Mouse (Mus musculus): ENCODE measurements around the gene Dlg2. TPM values are rescaled to one million over a fixed set of nuclear protein-coding genes. Genes with fewer than 3 reads are reported as not detected.

Dlg2 gene
- total RNA-seq, 1 experiment from 2014 or later, result 2.2 TPM

- no peak for ATAC-seq (ENCODE audit: extremely low read depth, insufficient number of reproducible peaks, low FRiP score, poor library complexity, severe bottlenecking)
These were observed 1572.4 kb downstream of the Dlg2 start for GRCm38 (mm10) chr7:92048876-92049275.

GRCm38 (mm10) chr7:92066851-92067250 lies 1590.4 kb downstream of the Dlg2 start:
- no peak for ATAC-seq (ENCODE audit: extremely low read depth, insufficient number of reproducible peaks, low FRiP score, poor library complexity, severe bottlenecking)

DNA sequence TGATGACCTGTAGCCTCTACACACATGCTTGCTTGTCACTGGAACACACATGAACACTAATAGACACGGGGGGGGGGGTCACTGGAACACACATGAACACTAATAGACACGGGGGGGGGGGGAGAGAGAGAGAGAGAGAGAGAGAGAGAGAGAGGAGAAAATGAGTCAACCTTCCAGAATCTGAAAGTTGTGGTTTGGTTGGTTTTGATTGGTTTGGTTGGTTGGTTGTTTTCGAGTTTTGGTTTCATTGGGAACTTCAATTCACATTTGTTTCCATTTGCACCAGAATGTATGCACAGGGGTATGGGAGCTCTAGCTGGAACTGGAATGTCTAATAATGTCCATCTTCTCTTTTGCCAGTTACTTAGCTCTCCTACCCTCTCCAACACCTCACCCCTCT lies 1611.0 kb downstream of the Dlg2 start:
- ATAC-seq (ENCODE audit: extremely low read depth, insufficient number of reproducible peaks, low FRiP score, poor library complexity, severe bottlenecking), result no peak

DNA sequence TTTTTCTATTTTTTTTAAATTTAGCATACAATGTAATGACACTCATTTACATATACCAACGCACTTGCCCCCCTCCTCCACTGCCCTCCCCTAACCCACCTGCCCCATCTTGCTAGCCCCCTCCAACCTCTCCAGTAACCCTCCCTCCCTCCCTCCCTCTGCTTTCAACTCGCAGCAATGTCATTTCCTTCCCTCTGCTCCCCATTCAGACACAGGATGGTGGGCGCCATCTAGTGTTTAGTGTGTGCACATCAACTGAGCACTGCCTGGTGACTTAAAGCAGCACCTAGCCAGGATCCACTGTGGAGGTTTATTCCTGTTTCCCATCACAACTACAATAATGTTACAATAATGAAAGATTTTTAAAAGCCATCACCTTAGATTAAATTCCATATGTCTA lies 1617.4 kb downstream of the Dlg2 start:
- ATAC-seq (ENCODE audit: extremely low read depth, insufficient number of reproducible peaks, low FRiP score, poor library complexity, severe bottlenecking), result no peak

- ATAC-seq (ENCODE audit: extremely low read depth, insufficient number of reproducible peaks, low FRiP score, poor library complexity, severe bottlenecking), result no peak
These were observed 1618.7 kb downstream of the Dlg2 start for GRCm38 (mm10) chr7:92095198-92095597.

- ATAC-seq (ENCODE audit: extremely low read depth, insufficient number of reproducible peaks, low FRiP score, poor library complexity, severe bottlenecking), result no peak
These were observed 1624.4 kb downstream of the Dlg2 start for GRCm38 (mm10) chr7:92100847-92101246.

DNA sequence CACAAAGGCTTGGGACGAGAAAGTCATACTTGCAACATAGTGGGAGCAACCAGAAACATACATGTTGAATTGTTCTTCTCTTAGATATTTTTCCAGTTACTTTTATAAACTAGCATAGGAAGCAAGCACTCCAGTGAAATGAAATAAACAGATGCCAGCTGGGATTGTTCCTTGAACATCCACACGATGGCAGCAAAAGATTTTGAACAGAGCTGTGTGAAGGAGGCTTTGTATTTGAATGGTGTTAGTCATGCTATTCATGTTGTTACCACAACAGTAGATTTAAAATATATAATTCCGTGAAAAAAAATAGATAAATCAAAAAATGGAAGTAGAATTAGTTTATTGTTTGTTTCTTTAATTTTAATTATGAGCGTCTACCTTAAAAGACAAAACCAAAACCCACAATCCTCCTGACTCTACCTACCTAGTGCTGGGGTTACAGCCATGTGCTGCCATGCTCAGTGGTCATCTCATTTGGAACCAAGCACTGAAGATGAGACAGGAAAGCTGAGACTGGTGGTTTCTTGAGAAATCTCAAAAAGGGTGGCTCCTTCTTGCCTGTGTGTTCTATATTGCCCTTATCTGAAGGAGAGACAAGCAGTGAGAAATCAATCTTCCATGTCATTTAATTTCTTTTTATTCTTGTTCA lies 1626.5 kb downstream of the Dlg2 start:
- ATAC-seq (ENCODE audit: extremely low read depth, insufficient number of reproducible peaks, low FRiP score, poor library complexity, severe bottlenecking), result no peak

- ATAC-seq (ENCODE audit: extremely low read depth, insufficient number of reproducible peaks, low FRiP score, poor library complexity, severe bottlenecking), result no peak
These were observed 1629.0 kb downstream of the Dlg2 start for GRCm38 (mm10) chr7:92105477-92105876.

DNA sequence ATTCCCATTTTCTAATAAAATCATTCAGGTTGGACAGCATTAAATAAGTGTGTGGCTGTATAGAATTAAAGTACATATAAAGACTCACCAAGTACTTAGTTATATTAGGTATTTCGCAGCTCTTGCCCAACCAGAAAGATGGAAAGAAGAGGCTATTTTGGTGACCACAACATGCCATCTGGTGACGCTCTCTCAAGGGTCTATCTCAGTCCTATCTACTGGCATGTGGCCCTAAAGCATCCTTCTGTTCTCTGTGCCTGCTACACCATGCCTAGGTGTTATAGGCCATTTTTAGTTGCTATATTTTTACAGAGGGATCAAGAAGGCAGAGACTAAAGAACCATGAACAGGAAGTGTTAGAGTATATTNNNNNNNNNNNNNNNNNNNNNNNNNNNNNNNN lies 1629.5 kb downstream of the Dlg2 start:
- ATAC-seq (ENCODE audit: extremely low read depth, insufficient number of reproducible peaks, low FRiP score, poor library complexity, severe bottlenecking), result no peak

GRCm38 (mm10) chr7:92113065-92113464 lies 1636.6 kb downstream of the Dlg2 start:
- ATAC-seq (ENCODE audit: extremely low read depth, insufficient number of reproducible peaks, low FRiP score, poor library complexity, severe bottlenecking), result no peak

GRCm38 (mm10) chr7:92115237-92115871 lies 1638.9 kb downstream of the Dlg2 start:
- no peak for ATAC-seq (ENCODE audit: extremely low read depth, insufficient number of reproducible peaks, low FRiP score, poor library complexity, severe bottlenecking)

DNA sequence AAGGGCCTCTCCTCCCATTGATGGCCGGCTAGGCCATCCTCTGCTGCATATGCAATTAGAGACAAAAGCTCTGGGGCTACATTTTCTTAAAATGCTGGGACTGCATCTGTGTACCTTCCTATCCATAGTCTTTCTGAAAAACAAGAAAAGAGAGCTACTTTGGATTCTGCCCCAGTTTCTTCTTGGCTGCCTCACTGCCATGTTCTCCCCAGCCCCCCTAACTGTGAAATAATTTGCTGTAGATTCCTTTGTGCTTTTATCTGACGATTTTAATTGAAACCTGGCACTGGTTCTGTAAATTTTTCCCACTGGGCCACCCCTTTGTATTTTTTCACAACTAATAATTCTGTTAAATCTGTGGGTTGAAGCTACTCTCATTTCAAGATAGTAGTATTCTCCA lies 1646.8 kb downstream of the Dlg2 start:
- no peak for ATAC-seq (ENCODE audit: extremely low read depth, insufficient number of reproducible peaks, low FRiP score, poor library complexity, severe bottlenecking)

GRCm38 (mm10) chr7:92125886-92126285 lies 1649.4 kb downstream of the Dlg2 start:
- no peak for ATAC-seq (ENCODE audit: extremely low read depth, insufficient number of reproducible peaks, low FRiP score, poor library complexity, severe bottlenecking)

DNA sequence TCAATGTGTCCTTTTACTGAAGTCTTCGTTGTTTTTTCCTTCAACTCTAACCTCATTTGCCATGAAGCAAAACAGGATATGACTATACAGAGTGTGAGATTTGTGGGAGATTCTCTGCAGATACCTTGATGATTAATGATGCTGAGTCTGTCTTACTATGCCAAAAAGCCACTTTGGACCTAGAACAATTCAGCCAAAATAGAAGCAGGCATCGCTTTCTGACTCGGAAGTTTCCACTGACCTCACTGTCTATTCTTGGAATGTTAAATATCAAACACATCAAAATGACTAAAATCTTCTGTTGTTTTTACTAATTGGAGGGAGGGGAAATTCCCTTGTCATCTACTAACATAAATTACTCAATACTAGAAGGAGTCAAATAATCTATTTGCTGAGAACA lies 1657.8 kb downstream of the Dlg2 start:
- ATAC-seq (ENCODE audit: extremely low read depth, insufficient number of reproducible peaks, low FRiP score, poor library complexity, severe bottlenecking), result no peak

DNA sequence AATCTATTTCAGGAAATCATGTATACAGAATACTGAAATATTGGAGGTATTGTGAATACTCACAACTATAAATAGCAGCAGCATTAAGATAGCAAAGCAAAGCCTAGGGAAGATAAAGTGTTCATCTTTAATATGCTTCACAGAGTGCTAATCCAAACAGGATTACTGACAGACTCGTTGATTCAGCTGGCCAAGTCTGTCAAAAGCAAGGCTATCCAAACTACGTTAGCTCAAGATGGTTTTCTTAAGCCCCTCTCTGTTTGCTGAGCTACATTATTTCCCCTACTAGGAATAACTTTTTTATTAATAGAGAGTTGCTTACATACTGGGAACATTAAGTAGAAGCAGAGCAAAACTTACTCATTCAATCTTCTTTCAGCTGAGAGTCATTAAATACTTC lies 1659.2 kb downstream of the Dlg2 start:
- no peak for ATAC-seq (ENCODE audit: extremely low read depth, insufficient number of reproducible peaks, low FRiP score, poor library complexity, severe bottlenecking)

DNA sequence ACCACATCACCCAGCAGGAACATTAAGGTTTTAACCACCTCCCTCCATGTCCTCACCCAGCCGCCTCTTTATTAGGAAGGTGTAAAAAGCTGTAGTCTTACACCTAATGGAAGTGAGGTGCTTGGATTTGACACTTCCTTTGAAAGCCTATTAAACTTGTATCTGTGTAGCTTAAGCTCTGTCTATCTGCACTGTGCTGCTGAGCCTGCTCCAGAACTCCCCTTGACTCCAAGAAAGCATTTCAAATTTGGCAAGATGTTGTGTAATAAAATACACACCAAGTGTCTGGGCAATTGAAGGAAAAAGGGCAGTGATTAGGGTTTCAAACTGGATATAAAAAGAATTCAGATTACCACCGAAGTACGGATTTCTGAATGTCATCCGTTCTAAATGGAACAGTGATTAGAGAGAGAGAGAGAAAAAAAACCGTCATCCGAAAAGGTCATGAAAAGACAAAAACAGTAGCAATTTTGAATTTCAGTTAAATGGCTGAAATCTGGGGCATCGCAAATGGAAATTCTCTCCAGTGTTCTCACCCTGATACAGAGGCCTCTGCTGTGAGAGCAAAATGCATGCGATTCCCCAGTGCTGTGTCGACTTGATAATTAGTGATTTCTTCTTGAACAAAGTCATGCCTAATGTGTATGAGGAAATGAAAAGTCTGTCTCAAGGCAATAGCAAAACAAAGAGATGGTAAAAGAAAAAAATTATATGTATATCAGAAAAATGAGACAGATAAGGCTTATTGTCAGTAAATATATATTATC lies 1663.8 kb downstream of the Dlg2 start:
- ATAC-seq (ENCODE audit: extremely low read depth, insufficient number of reproducible peaks, low FRiP score, poor library complexity, severe bottlenecking), result no peak

- ATAC-seq (ENCODE audit: extremely low read depth, insufficient number of reproducible peaks, low FRiP score, poor library complexity, severe bottlenecking), result no peak
These were observed 1671.0 kb downstream of the Dlg2 start for GRCm38 (mm10) chr7:92147499-92147898.

- ATAC-seq (ENCODE audit: extremely low read depth, insufficient number of reproducible peaks, low FRiP score, poor library complexity, severe bottlenecking), result no peak
These were observed 1674.3 kb downstream of the Dlg2 start for GRCm38 (mm10) chr7:92150768-92151167.

- no peak for ATAC-seq (ENCODE audit: extremely low read depth, insufficient number of reproducible peaks, low FRiP score, poor library complexity, severe bottlenecking)
These were observed 1678.1 kb downstream of the Dlg2 start for GRCm38 (mm10) chr7:92154603-92155002.

DNA sequence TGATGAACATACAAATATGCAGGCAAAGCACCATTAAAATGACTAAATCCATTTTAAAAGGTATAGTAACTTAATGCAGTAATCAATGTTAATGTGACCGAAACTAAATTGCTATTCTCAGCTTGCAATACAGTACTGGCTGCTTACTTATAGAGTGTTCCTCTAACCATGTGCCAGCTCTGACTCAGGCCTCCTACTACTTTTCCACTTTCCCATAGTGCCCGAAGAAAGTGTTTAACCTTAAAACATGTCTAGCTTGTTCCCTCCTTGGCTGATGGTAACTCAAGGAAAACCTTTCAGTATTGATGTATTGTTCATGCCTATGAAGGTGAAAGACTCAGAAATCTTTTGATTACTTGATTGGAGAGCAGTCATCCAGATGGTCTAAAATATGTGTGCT lies 1686.7 kb downstream of the Dlg2 start:
- ATAC-seq (ENCODE audit: extremely low read depth, insufficient number of reproducible peaks, low FRiP score, poor library complexity, severe bottlenecking), result no peak

Data from neutrophil, adult 5-6 weeks (primary cell).